Mouse (Mus musculus): ENCODE measurements at regions not wholly inside any gene's neighbourhood (a gene's known extent, or its start where the extent isn't known, plus 50 kb on each side); places are given as distances from the start of the nearest gene placed in this dataset.
"Not testable (repeated sequence)": the region's sequence is repeated elsewhere in the genome, so short reads cannot be mapped to it uniquely, and the experiment has no call there.

DNA sequence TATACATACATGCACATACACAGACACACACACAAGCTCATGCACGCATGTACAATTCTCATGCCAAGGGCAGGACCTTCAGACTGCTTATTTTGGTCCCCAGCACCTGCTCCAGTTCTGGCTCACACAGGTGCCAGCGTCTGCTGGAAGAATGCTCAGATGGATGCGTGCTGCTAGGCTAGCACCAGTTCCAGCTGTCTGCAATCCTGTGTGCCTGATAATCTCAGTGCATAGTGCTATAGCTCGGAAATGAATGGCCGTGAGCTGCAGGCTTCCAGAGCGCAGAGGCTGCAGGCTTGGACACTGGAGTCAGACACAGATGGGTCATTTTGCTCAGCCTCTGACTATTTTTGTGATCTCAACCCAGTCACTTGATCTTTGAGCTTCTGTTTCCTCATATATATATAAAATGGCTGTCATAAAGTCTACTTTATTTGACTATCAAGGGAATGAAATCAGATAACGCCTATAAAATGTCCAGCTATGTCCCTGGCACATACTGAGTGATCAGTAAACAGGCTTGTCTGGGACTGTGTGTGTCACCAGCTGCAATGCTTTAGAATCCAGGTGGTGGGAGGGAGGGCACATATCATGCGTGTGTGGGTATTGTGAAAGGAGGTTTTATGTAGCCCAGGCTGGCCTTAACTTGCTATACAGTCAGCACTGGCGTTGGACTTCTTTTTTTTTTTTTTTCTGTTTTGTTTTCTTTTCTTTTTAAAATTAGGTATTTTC is 91.7 kb upstream of the Eif4g2 start:
- DNase-seq (ENCODE audit: low spot score in 2 of 2): no peak

DNA sequence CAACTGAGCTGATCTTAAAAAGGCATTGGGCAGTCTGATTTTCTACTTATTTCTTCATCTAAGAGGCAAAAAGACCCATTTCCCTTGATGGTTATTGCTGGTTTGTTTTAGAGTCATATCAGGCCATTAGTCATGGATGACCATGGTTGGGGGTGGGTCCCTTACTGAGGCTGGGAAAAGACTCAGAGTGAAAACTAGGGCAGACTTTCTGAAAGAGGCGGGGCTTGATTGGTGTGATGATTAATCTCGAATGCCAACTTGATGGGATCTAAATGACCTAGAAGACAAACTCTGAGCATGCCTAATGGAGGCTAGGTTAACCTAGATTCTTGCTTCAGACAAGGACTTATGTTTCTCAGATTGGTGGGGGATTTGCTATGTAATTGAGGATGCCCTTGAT is 89.2 kb upstream of the Eif4g2 start:
- no peak for DNase-seq (ENCODE audit: low spot score in 2 of 2)

DNA sequence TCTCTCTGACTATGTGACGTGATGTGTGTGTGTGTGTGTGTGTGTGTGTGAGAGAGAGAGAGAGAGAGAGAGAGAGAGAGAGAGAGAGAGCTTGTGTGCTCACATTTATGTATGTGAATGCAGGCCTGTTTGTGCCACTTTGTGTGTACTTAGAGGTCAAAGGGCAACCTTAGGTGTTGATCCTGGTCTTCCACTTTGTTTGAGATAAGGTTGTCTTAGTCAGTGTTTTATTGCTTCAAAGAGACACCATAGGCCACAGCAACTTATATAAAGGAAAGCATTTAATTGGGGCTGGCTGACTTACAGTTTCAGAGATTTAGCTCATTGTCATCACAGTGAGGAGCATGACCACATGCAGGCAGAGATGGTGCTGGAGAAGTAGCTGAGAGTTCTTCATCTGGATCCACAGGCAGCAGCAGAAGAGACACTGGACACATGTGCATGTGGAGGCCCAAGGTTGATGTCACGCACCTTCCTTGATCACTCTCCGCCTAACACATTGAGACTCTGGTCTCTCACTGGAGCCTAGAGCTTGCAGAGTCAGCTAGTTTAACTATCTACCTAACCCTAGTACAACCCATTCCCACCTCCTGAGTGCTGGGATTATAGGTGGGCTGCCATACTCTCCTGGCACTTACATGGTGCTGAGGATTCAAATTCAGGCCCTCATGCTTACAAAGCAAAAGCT is 85.9 kb upstream of the Eif4g2 start:
- not testable (repeated sequence) for DNase-seq (ENCODE audit: low spot score in 2 of 2)

DNA sequence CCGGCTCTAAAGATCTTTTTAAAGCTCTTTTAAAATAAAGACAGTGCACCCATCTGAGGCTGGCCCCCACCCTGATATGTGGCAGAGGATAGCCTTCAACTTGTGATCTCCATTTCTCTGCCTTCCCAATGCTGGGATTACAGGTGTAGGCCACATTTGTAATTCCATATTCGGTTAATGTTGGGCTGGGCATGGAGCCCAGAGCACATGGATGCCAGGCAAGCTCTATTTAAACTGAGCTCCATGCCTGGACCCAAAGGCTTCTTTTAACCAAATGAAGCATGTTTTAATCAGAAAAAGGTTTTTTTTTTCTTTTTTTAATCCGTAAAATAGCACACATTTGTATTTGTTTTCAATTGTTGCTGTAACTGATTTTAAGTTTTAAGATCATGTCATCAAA is 82.2 kb upstream of the Eif4g2 start:
- DNase-seq (ENCODE audit: low spot score in 2 of 2): peak in 1 of 2 experiments; percentile 15

DNA sequence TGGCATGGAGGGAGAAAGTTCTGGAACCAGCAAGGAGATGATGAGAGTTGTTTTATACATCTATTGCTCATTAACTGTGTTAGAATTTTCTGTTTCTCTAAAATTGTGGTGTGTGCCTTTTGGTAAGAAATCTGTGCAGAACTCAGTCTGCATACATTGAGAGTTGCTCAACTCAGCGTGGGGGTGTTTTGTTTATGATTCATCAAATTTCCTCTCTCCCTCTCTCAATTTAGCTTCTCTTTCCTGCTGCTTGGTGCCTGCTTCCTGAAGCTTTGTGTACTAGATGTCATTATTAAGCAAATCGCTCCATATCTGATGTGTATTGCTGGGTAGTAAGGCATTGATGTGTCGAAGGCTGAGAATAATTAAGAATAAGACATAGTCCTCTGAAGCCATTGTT is 81.4 kb upstream of the Eif4g2 start:
- DNase-seq (ENCODE audit: low spot score in 2 of 2): peak; percentile 41 to 46

DNA sequence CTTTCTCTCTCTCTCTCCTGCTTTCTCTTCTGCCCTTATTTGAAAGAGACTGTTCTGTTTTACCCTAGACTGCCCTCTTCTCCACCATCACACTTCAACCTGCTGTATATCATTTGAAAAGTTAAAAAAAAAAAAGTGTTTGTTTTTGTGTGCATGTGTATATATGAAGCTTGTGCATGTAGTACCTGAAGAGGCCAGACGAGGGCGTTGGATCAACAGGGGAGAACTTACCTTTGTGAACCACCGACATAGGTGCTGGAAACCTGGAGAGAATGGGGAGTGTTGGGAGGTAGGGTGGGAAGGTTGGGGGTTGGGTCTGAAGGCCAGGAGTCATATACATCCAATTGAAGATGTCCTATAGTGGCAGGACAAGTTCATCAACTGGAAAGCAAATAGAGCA is 81.0 kb upstream of the Eif4g2 start:
- DNase-seq (ENCODE audit: low spot score in 2 of 2): no peak

DNA sequence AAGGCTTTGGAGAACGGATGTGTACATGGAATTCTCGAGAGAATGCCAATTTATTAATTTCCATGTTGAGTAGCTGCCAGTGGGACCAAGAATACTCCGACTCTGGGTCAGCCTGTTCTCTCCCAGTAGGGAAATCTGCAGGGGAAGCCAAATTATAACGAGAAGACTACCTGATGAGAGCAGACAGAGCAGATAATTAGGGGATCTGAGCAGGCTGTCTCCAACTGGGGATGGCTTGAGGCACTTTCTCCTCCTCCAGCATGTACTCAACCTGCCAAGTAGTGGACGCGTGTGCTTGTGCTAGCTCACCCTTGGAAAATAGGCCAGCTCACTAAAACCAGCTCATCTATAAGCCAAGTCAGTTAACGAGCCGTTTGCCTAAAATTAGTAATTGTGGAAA is 80.5 kb upstream of the Eif4g2 start:
- DNase-seq (ENCODE audit: low spot score in 2 of 2): no peak

DNA sequence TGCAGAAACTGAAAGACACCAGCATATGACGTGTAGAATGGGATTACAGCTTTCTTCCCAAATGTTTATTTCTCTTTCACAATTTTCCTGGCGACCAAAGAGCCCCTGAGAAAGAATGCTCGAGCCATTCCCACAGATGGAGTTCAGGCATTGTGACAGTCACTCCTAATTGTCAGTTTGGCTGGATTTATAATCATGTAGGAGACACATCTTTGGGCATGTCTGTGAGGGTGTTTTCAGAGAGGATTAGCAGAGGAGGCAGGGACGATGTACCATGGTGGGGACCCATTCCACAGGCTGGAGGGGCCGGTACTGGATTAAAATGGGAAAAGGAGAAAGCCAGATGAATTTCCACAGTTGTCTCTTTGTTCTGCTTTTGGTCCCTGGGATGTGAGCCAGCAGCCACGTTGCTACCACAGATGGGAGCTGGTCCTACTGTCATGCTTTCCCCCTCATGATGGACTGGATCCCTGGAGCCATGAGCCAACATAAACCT is 76.0 kb upstream of the Eif4g2 start:
- DNase-seq (ENCODE audit: low spot score in 2 of 2): no peak

DNA sequence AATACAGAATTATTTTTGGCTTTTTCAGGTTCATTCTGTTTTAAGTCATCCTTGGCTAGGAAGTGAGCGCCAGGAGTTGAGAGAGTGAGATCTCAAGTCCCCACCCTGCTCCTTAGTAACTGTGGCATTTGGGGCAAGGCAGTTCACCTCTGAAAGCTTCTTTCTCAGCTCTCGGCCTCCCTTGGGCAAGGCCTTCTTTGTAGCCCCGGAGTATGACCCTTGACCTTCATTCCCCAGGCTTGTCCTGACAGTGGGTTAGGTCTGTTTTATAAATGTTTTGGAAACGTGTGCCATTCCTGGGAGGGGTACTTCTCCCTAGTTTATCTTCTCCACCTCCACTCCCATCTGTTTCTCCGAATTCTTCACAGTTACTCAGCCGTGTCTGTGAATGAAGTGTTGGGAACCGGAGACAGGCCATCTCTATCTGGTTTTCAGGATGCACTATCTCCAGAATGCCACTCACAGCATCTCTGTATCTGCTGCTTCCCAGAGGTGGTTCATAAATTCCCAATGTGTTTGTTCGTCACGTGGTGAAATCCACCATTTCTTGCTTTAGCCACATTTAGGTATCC is 75.0 kb upstream of the Eif4g2 start:
- DNase-seq (ENCODE audit: low spot score in 2 of 2): peak; percentile 22 to 25

DNA sequence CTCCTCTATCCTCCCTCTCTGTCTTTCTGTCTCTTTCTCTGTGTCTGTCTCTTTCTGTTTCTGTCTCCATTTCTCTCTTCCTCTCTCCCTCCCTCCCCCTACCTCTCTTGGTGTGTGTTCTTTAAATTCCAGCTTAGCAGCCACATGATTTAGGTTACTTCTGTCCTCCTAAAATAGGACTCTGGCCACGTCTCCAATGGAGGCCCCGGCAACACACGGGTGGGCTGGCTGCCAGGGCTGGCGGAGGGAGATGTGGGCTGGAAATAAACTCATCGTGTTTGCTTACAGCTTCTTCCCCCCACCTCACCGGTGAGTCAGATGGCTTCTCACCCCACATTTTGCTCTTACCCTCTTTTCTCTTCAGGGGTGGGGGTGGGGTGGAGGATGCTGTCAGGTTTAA is 74.5 kb upstream of the Eif4g2 start:
- peak; percentile 84 to 87 for DNase-seq (ENCODE audit: low spot score in 2 of 2)

DNA sequence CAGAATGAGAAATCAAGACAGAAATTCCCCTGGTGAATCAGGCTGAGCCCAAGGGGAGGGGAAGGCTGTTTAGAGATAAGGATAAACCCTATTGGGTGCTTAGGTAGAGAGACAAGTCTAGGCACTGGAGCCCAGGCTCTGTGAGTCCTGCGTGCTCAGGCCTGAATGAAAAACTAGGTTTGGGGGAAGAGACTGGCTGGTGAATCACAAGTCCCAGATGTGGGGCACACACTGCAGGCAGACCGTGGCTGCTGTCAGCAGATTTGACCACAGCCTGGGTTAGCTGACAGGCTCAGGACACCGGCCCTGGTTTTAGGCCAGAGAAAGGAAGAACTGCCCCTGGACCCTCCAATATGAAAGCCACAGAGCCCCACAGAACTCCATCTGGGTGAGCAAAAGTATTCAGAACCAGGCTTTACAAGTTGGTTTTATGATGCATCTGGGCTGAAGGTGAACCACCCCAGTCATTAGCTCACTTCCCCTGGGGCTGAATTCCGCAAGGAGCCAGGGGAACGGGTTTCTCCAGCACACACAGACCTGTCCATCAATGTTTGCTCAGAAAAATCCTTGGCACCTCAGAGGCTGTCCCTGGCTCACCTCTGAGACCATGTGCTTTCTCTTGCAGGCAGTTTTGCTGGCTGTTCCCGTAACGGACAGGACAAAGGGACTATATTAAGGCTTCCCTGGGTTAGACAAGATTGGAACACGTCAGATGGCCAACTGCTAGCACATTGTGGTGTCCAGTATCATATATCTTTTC is 73.8 kb upstream of the Eif4g2 start:
- peak; percentile 25 to 33 for DNase-seq (ENCODE audit: low spot score in 2 of 2)

DNA sequence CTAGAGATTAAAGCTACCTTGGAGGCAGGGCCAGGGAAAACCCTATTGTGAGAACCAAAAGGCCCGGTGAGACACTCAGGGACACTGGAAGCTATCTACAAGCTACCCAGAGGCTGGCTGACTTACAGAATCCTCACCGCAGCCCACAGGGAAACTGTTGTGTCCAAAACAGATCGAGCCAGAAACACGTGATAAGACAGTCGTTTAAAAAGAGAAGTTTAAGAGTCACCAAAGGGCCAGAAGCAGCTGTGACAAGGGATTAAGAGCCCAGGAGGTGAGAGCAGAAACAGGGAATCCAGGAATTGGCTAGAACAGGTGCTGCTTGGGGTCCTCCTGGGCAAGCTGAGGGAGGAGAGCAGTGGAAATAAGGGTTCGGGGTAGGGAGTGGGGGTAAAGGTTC is 73.2 kb upstream of the Eif4g2 start:
- no peak for DNase-seq (ENCODE audit: low spot score in 2 of 2)

DNA sequence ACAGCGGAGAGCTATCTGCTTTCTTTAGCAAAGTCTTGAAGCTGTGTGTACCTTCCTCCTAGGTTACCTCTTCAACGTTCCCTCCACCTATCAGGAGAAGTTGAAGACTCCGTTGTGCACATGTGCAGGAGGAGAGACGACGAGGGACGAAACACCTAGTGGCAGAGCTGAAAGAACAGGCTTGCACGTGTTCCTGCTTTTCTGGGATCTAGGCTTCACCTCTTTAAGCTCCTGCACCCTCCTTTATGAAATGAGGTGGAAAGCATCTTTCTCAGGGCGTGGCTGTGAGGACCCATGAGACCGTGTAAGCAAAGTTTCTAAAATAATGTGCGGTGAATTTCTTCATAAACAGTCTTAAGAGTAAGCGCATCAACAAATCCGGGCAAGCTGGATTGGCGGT is 71.4 kb upstream of the Eif4g2 start:
- no peak for DNase-seq (ENCODE audit: low spot score in 2 of 2)

DNA sequence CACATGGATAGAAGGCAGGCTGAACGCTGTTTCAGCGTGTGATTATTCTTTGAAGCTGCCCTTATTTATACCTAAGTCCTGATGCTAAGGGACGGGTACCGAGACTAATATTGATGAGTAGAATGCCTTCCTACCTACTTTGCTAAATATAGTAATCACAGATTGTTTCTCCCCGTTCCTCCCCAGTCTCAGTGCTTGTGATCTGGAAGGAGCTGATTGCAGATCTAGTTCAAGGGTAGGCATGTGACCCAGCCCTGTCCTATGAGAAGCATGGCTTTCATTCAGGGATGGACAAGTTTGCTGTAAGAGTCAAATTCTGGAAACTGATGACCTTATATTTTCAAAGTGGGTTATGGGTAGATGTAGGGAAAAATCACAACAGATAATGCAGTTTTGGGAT is 67.7 kb upstream of the Eif4g2 start:
- no peak for DNase-seq (ENCODE audit: low spot score in 2 of 2)

DNA sequence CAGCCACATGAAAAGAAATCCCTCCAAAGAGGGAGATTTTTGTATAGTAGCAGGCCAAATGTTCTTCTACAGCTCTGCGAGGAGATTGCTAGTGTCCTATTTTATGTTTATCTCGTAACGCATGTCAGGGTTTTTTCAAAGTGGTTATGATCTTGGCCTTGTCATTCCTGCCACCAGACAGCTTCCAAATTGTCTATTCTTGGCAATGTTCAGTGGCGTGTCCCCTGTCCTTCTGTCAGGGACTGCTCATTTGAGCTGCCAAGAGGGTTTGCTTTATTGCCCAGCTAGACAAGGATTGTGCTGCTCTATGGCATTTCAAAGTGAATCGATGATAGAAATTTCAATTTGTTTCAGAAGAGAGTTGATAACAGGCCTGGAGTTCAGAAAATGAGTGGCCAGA is 67.3 kb upstream of the Eif4g2 start:
- no peak for DNase-seq (ENCODE audit: low spot score in 2 of 2)

DNA sequence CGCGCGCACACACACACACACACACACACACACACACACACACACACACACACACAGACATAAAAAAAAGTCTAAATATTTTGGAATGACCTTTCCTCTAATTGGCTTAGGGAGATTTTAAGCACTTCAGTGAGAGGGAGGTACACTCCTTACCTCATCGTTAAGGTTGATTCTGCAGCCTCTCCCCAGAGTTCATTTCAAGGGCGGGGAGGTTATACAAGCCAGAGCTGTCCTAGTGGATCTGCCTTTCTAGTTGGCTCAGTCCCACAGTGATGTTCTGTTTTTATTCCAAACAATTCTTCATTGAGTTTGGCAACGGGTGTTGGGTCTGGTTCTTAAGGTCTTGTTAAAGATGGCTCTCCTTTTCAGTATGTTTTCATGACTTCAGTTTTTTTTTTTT is 64.8 kb upstream of the Eif4g2 start:
- DNase-seq (ENCODE audit: low spot score in 2 of 2): no peak

DNA sequence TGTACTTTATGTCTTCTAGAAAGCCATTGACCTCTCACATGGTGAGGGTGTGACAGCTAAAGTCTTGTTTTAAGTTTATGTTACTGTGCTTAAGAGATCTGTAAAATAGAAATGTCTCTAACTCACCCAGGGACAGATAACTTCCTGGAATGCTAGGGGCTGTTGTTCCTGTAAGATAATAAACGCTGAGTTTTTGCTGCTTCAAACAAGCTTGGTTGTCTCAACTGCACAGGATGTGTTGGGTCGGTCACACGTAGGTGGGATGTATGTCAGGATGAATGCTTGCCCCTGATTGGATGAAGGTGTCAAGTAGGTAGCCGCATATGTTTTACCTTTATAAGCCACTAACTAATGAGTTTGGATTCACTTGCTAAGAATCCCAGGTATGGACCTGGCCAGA is 63.8 kb upstream of the Eif4g2 start:
- DNase-seq (ENCODE audit: low spot score in 2 of 2): no peak

DNA sequence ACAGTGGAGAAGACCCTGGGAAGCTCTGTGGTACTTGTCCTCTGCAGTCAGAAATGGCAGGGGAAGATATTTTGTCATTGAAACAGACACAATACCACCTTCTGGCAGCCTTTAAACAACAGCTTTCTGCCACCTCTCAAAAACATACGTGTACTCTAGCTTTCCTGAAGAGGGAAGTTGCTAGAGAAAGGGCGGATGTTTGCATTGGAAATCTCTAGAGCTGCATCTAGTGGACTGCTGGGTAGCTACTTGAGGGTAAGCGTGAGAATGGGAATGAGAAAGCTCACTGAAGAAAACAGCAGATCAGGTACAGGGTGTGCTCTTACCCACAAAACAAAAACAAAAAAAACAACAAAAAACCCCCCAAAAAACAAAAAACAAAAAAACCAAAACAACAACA is 61.4 kb upstream of the Eif4g2 start:
- DNase-seq (ENCODE audit: low spot score in 2 of 2): no peak

DNA sequence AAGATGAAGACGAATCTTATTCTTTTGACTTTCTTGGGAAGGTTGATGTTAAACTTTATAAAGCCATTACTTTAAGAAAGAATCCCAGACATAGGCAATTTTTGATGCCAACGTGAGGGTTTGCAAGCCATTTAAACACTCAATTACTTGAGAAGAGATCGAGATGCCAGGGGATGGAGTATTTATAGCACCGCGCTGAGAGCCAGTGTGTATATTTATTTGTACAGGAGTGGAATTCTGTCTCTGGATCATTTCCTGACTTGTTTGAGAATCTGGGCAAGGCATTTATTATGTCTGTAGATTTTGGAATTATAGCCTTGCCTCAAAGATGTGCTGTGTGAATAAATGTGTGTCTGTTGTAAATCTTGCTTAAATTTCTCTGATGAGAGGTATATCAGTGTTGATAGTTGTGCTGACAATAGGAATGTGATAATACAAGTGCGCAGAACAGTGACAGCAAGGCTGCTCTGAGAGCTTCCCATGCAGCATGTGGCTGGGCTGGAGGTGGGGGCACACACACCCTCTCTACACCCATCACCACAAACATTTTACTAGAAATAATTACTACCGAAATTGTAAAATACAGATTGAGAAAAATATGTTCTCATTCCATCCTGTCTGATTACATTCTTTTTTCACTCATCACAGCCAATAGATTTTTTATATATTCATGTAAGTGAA is 58.6 kb upstream of the Eif4g2 start:
- DNase-seq (ENCODE audit: low spot score in 2 of 2): no peak

DNA sequence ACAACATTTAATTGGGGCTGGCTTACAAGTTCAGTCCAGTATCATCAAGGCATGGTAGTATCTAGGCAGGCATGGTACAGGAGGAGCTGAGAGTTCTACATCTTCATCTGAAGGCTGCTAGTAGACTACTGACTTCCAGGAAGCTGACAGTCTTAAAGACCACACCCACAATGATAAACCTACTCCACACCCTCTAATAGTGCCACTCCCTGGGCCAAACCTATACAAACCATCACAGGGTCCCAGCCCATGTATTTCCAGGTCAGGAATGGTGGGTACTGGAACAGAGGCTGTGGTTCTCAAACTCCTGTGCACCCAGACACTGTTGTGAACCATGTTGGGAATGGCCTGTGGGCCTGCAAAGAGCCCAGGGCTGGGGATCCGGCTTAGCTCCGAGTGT is 55.2 kb upstream of the Eif4g2 start:
- DNase-seq (ENCODE audit: low spot score in 2 of 2): no peak

DNA sequence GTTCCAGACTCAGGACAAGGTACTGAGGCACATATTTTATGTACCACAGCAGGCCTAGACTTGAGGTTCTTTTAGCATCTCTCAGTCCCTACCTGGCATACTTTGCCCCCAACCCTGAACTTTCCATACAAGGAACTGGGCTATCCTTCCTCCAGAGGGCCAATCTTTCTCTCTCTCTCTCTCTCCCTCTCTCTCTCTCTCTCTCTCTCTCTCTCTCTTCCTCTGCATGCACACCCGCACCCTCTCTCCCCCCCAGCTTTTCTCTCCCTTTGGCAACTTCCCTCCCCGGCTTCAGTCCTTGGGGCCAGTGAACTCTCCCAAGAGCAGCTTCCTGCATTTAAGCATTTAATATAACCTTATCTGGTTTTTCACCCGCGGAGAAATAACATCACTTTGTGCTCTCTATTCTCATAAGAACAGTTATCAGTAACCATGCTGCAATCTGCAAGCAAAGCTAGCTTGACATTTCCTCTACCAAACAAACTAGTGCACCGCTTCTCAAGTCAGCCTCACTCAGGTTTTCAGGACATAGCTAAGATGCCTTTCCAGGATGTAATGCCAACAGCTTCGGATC is 53.3 kb upstream of the Eif4g2 start:
- no peak for DNase-seq (ENCODE audit: low spot score in 2 of 2)

All from right cerebral cortex, adult 2 months (tissue).